ENCODE assay signal across 12 mouse cellular contexts in the genomic region with DNA sequence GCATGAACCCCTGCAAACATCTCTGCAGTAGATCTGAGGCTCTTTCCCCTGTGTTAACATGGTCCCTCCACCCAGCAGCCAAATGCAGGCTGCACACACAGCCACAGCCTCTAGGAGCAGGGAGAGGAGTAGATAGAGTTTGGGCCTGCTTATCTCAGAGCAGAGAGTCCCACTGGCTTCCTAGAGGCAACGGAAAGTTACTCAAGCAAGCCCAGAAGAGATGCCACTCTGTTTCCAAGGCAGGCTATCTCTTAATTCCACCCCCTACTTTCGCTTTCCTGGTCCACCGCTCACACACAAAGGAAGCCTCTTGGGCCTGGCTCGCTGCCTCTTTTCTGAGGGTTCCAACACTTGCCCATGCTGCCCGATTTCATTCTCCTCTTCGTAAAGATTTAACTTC. TPM values are rescaled to one million over a fixed set of nuclear protein-coding genes. Genes with fewer than 3 reads are reported as not detected.
DNase-seq lines count a peak whose midpoint lies in the region; ATAC-seq lines count a peak whose summit lies in the region.
"Had no signal": no experiment of that assay in that cellular context is flagged by ENCODE, and none has a peak within 500 bp of the region (broad histone marks: within the 10 kb centered on the region; RNA-seq: fewer than 3 reads in every experiment).

No protein-coding gene starts in this region.

- peak; percentile 13 for DNase-seq in embryo, embryonic 10 days (ENCODE audit: low spot score)
- DNase-seq in embryo, embryonic 11 days: no peak
- DNase-seq in midbrain, embryonic 10.5 days (ENCODE audit: low spot score): peak; percentile 34
- DNase-seq in embryo, embryonic 9.5 days (ENCODE audit: extremely low spot score): peak; percentile 5
- DNase-seq in retina, embryonic 14.5 days (ENCODE audit: low spot score): peak; percentile 42
- no peak for DNase-seq in thymus, postnatal 0 days (ENCODE audit: low spot score)
- no peak for DNase-seq in left cerebral cortex, postnatal 36 days (ENCODE audit: low spot score in 2 of 2)
- DNase-seq: adrenal gland, adult 8-10 months had no signal

- H3K36me3 ChIP-seq in midbrain, embryonic 10.5 days: no peaks in the 10 kb centered on the region
- H3K36me3 ChIP-seq in midbrain, embryonic 16.5 days (ENCODE audit: control insufficient read depth, insufficient read depth, low read length): no peaks in the 10 kb centered on the region
- H3K36me3 ChIP-seq: hindbrain, embryonic 15.5 days had no signal

- peak overlapping the region; percentile 58 for H3K27ac ChIP-seq in midbrain, embryonic 10.5 days (replicated peaks)
- no peak overlapping the region for H3K27ac ChIP-seq in midbrain, embryonic 16.5 days (ENCODE audit: low read length)
- H3K27ac ChIP-seq: hindbrain, embryonic 15.5 days had no signal

- WGBS in midbrain, embryonic 10.5 days: 25% methylated on average over 6 of the region's 6 CpGs
- WGBS in midbrain, embryonic 16.5 days: 7% methylated on average over 6 of the region's 6 CpGs

- no peaks in the 10 kb centered on the region for H3K9me3 ChIP-seq in midbrain, embryonic 10.5 days (replicated peaks)
- H3K9me3 ChIP-seq in midbrain, embryonic 16.5 days (replicated peaks; ENCODE audit: control insufficient read depth, low read length, poor library complexity, severe bottlenecking): no peaks in the 10 kb centered on the region
- H3K9me3 ChIP-seq: hindbrain, embryonic 15.5 days had no signal

- no peak overlapping the region for H3K9ac ChIP-seq in midbrain, embryonic 16.5 days (ENCODE audit: low read depth, low read length)
- H3K9ac ChIP-seq: hindbrain, embryonic 15.5 days had no signal

- intact Hi-C loops in left cerebral cortex, postnatal 36 days (cut with DNase I): no loop called here

- no peak overlapping the region for H3K4me3 ChIP-seq in midbrain, embryonic 10.5 days
- H3K4me3 ChIP-seq in midbrain, embryonic 16.5 days (ENCODE audit: low read depth, low read length): no peak overlapping the region
- H3K4me3 ChIP-seq: hindbrain, embryonic 15.5 days had no signal

- no peak for ATAC-seq in midbrain, embryonic 16.5 days
- ATAC-seq: lung, postnatal 0 days had no signal

- H3K4me2 ChIP-seq in midbrain, embryonic 16.5 days (ENCODE audit: low read length): no peak overlapping the region
- H3K4me2 ChIP-seq: hindbrain, embryonic 15.5 days had no signal

- peaks cover 25% of the 10 kb centered on the region for H3K4me1 ChIP-seq in midbrain, embryonic 10.5 days
- no peaks in the 10 kb centered on the region for H3K4me1 ChIP-seq in midbrain, embryonic 16.5 days (ENCODE audit: control insufficient read depth, insufficient read depth, low read length)

- H3K27me3 ChIP-seq in midbrain, embryonic 10.5 days (ENCODE audit: low read depth, poor library complexity, severe bottlenecking): no peaks in the 10 kb centered on the region
- no peaks in the 10 kb centered on the region for H3K27me3 ChIP-seq in midbrain, embryonic 16.5 days (ENCODE audit: control insufficient read depth, insufficient read depth, low read depth, low read length)
- H3K27me3 ChIP-seq: hindbrain, embryonic 15.5 days had no signal

RNA-seq across cellular contexts. Expression of gene Cxcr5, which starts 3.7 kb away (rescaled TPM):
- not detected in 2 replicates for polyA plus RNA-seq in midbrain, embryonic 10.5 days (2016; fragmentation: Nextera tagmentation; extraction: Ambion mirVana)
- polyA plus RNA-seq in midbrain, embryonic 16.5 days (2015; fragmentation: Nextera tagmentation; extraction: Ambion mirVana): 0.07 TPM in 1 of 2 replicates, not detected in the other
- polyA plus RNA-seq in thymus, postnatal 0 days (2015; fragmentation: Nextera tagmentation; extraction: Ambion mirVana): 1.4 and 1.5 TPM in 2 replicates
- total RNA-seq in left cerebral cortex, postnatal 36 days (2021): not detected
- polyA plus RNA-seq: C2C12; hindbrain, embryonic 15.5 days had no signal

RNA-seq across cellular contexts. Expression of gene Ddx6, which starts 39.3 kb away (rescaled TPM):
- polyA plus RNA-seq in midbrain, embryonic 10.5 days (2016; fragmentation: Nextera tagmentation; extraction: Ambion mirVana): 19.5 and 19.7 TPM in 2 replicates
- polyA plus RNA-seq in midbrain, embryonic 16.5 days (2015; fragmentation: Nextera tagmentation; extraction: Ambion mirVana): 15.2 and 19.1 TPM in 2 replicates
- polyA plus RNA-seq in thymus, postnatal 0 days (2015; fragmentation: Nextera tagmentation; extraction: Ambion mirVana): 22.2 and 29.5 TPM in 2 replicates
- total RNA-seq in left cerebral cortex, postnatal 36 days (2021): 100 to 1,000 TPM; 128 to 140 TPM

Comparison
In these comparisons a context has a peak if more than half of its experiments do, and no peak if none do; other contexts are left out.
1. DNase-seq: peak in embryo, embryonic 10 days (single experiment), midbrain, embryonic 10.5 days (single experiment), embryo, embryonic 9.5 days (single experiment) and retina, embryonic 14.5 days (single experiment); none in embryo, embryonic 11 days (single experiment), thymus, postnatal 0 days (single experiment) and left cerebral cortex, postnatal 36 days (0 of 2).